In the genomic region with DNA sequence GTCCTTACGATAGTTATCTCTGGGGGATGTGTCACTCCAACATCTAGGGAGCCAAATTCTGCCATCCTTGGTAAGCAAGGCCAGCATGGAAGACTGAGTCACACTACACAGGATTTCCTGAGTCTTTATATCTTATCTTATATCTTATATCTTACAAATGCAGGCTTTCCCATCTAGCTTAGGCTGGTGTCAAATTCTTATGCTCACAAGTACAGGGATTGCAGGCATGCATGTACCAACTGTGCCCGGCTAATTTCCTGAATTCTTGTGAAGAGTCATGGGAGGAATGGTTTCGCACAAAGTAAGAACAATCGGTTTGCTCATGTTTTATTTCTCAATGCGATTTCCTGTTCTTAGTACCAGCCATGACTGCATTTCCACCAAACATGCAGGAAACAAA, we compare ENCODE assay signal across 17 mouse cellular contexts. TPM values are rescaled to one million over a fixed set of nuclear protein-coding genes. Genes with fewer than 3 reads are reported as not detected.
"Had no signal": no experiment of that assay in that cellular context is flagged by ENCODE, and none has a peak within 500 bp of the region (broad histone marks: within the 10 kb centered on the region; RNA-seq: fewer than 3 reads in every experiment).

No protein-coding gene starts in this region.

- DNase-seq: heart, postnatal 10 days; heart, postnatal 14 days; heart, postnatal 36 days; heart, postnatal 4 days; kidney, adult 11 months; kidney, adult 18-20 months; kidney, adult 2 months; kidney, adult 8-10 months; kidney, adult 9 months; kidney, postnatal 10 days; kidney, postnatal 14 days; kidney, postnatal 25 days; kidney, postnatal 36 days; kidney, postnatal 4 days; layer of hippocampus, adult 9-11 months; layer of hippocampus, postnatal 36 days had no signal

RNA-seq across cellular contexts. Expression of gene Rassf6, which starts 20.0 kb away (rescaled TPM):
- total RNA-seq: heart, postnatal 14 days; heart, postnatal 25 days; heart, postnatal 36 days had no signal
